Mouse (Mus musculus): ENCODE measurements around the gene Hydin.
"Not testable (repeated sequence)": the region's sequence is repeated elsewhere in the genome, so short reads cannot be mapped to it uniquely, and the experiment has no call there.

DNA sequence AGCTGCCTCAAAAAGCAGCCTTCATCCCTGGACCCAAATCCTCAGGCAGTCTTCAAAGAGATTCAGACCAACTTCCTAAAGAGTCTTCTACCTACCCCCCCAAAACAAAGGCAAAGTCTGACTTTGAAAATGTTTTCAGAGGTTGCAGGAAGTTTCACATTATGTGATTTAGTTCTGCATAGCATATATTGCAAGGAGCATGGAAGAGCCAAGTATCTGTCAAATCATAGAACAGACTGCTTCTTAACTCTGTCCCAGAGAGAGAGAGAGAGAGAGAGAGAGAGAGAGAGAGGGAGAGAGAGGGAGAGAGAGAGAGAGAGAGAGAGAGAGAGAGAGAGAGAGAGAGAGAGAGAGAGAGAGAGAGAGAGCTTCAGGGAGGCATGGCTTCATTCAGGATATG is 60.3 kb downstream of the Hydin start:
- TF ChIP-seq CTCF, EP300 (IDR thresholded peaks at IDR 0.05; ENCODE audit: low read depth): not testable (repeated sequence)

Measured in liver, postnatal 0 days (tissue).